Mouse (Mus musculus) T-cell, adult 66 days (primary cell): Measurements from ENCODE around the gene Rsg1. TPM values are rescaled to one million over a fixed set of nuclear protein-coding genes. Genes with fewer than 3 reads are reported as not detected.

Experiments
- total RNA-seq, 2 experiments: library from RNA; stranded (reverse); gene quantifications; 3 replicates in 1 of 2; 4 replicates in 1 of 2; pipeline ENCODE4 v1.2.4; 2023

Gene Rsg1
- 1 to 10 TPM; 3.1 to 5.2 TPM for total RNA-seq

DNA sequence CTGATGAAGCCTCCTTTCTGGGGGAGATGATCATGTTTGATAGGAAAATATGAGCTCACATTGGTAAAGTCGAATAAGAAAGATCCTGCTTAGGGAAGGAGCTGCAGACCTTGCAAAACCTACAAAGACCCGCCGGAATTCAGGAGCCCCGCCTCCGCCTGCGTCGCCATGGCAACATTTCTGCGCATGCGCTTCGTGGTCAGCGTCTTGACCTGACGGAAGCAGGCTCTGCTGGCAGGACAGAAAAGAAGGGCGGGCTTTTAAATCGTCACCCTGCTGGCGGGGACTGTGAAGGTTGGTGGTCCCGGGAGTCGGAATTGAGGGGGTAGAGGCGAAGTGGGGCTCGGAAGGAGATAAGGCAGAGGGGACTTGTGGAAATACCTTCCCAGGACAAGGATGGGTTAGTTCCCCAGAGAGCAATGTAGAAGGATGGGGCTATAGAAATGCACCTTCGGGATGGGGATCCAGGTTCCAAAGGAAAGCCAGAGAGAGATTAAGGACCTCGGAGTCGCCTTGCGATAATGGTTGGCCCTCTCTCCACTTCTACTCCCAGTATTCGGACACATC, at the start of gene Rsg1:
TSS of gene Rsg1 (plus strand) at position 187 of the 567 bp plus-strand sequence.

DNA sequence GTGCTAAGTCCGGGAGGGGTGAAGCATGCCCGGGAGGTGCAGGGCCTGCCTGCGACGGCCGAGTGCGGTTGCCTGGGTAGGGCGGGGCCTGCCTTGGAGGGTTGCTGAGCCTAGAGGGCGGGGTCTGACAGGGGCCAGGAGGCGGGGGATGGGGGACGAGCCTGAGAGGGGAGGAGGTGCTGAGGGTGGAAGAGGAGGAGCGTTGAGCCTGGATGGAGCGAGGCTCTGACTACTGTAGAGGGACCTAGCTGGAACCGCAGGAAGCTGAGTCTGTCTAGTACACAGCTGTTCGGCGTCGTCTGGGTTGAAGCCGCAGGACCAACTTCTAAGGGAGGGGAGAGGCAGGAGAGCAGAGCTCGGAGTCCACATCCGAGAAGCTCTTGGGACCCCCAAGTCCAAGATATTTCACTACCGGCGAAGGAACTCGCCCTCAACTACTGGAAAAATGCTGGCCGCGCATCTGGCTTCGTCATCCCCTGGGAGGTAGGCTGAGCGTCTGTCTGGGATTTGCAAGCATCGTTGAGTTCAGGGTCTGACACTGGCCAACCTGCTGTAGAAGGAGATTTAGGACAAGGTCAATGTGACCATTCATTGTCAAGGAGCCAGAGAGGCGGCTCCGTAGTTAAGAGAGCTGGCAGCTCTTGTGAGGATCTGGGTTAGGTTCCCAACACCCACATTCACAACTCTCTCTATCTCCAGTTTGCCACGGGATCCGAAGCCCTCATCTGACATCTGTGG, 25.8 kb downstream of the Rsg1 start, which contains the start of gene Arhgef19:
TSS of gene Arhgef19 (plus strand) at position 112 of the 738 bp plus-strand sequence.

Other genes with a start within 250 kb of the Rsg1 start
- 10 to 100 TPM; 32.2 to 32.9 TPM for gene Atp13a2, start 227.1 kb upstream of the Rsg1 start, total RNA-seq
- under 1 TPM in 1 of 2 experiments, not detected in 1; 0.53 TPM for gene Mfap2, start 203.5 kb upstream of the Rsg1 start, total RNA-seq
- 10 to 100 TPM; 11.9 to 13.1 TPM for gene Crocc, start 153.4 kb upstream of the Rsg1 start, total RNA-seq
- 10 to 100 TPM; 73.6 to 80.9 TPM for gene Necap2, start 135.6 kb upstream of the Rsg1 start, total RNA-seq
- not detected for gene Spata21, start 125.6 kb upstream of the Rsg1 start, total RNA-seq
- 100 to 1,000 TPM in 1 of 2 experiments, 10 to 100 TPM in 1; 90.7 to 104 TPM for gene Szrd1, start 74.2 kb upstream of the Rsg1 start, total RNA-seq
- 10 to 100 TPM; 19.8 to 22.1 TPM for gene Fbxo42, start 66.0 kb upstream of the Rsg1 start, total RNA-seq
- gene Arhgef19, start 25.5 kb downstream of the Rsg1 start, total RNA-seq = not detected
- gene Epha2, start 87.3 kb downstream of the Rsg1 start, total RNA-seq = 1 to 10 TPM in 1 of 2 experiments, under 1 TPM in 1; 0.18 to 1.9 TPM
- gene Fam131c, start 154.3 kb downstream of the Rsg1 start, total RNA-seq = not detected
- not detected for gene Clcnka, start 184.8 kb downstream of the Rsg1 start, total RNA-seq
- gene Clcnkb, start 202.1 kb downstream of the Rsg1 start, total RNA-seq = not detected
- not detected for gene Hspb7, start 206.8 kb downstream of the Rsg1 start, total RNA-seq
- gene Srarp, start 222.1 kb downstream of the Rsg1 start, total RNA-seq = not detected
- 10 to 100 TPM; 32.7 to 38.5 TPM for gene Zbtb17, start 230.7 kb downstream of the Rsg1 start, total RNA-seq